Comparison of ENCODE assay signal across 10 mouse cellular contexts in the genomic region with DNA sequence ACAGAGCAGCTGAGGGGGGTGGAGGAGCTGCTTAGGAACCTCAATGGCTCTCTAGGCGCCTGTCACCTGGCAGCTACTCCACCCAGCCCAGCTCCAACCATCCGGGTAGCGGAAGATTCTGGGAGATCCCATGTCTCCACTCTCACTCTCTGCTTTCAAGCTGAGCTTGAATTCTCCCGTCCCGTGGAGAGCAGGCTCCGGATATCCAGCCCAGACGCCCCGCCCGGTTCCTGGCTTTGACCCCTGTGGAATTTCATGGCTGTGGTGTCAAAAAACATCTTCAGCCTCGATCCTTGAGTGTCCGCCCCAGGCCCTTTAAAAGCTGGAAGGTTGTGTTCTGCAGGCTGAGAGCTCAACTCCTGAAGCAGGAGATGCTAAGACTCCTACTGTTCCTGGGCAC. TPM values are rescaled to one million over a fixed set of nuclear protein-coding genes. Genes with fewer than 3 reads are reported as not detected.
A peak's percentile ranks its signal among the peaks of the same experiment; 100 is the strongest.
DNase-seq lines count a peak whose midpoint lies in the region; ATAC-seq and TF ChIP-seq lines count a peak whose summit lies in the region.
"Had no signal": no experiment of that assay in that cellular context is flagged by ENCODE, and none has a peak within 500 bp of the region (broad histone marks: within the 10 kb centered on the region; RNA-seq: fewer than 3 reads in every experiment).

No protein-coding gene starts in this region.

- TF ChIP-seq CTCF in intestine, postnatal 0 days (IDR thresholded peaks at IDR 0.05; ENCODE audit: low read depth) = no peak

- no peak overlapping the region for H3K27ac ChIP-seq in forebrain, embryonic 13.5 days
- H3K27ac ChIP-seq in forebrain, embryonic 11.5 days (ENCODE audit: low read depth, low read length) = no peak overlapping the region
- peak overlapping the region; percentile 19; the same call in 1 of the 2 replicates for H3K27ac ChIP-seq in brown adipose tissue, adult 24 weeks (replicated peaks; ENCODE audit: low read depth, low read length)
- H3K27ac ChIP-seq in intestine, postnatal 0 days (ENCODE audit: low read depth, low read length) = no peak overlapping the region

- H3K27me3 ChIP-seq in forebrain, embryonic 13.5 days = no peaks in the 10 kb centered on the region
- H3K27me3 ChIP-seq in forebrain, embryonic 11.5 days (ENCODE audit: control insufficient read depth, insufficient read depth, low read length) = no peaks in the 10 kb centered on the region
- no peaks in the 10 kb centered on the region for H3K27me3 ChIP-seq in intestine, postnatal 0 days (replicated peaks; ENCODE audit: control insufficient read depth, insufficient read depth, low read length)

- H3K9me3 ChIP-seq in forebrain, embryonic 13.5 days (replicated peaks) = no peaks in the 10 kb centered on the region
- no peaks in the 10 kb centered on the region for H3K9me3 ChIP-seq in forebrain, embryonic 11.5 days (ENCODE audit: control insufficient read depth, low read length)
- no peaks in the 10 kb centered on the region for H3K9me3 ChIP-seq in intestine, postnatal 0 days (ENCODE audit: control insufficient read depth)

- H3K9ac ChIP-seq in forebrain, embryonic 13.5 days = 0 out of 2 replicates have a peak overlapping the region, but pooled peaks have one; percentile 8
- no peak overlapping the region for H3K9ac ChIP-seq in forebrain, embryonic 11.5 days (ENCODE audit: low read length)
- no peak overlapping the region for H3K9ac ChIP-seq in intestine, postnatal 0 days (ENCODE audit: low read depth, low read length)

- DNase-seq in forebrain, embryonic 11.5 days (ENCODE audit: low spot score) = no peak
- DNase-seq in heart, adult 8-10 months (ENCODE audit: low spot score) = peak; percentile 78
- DNase-seq in kidney, postnatal 25 days = peak; percentile 57 to 66
- no peak for DNase-seq in spleen, adult 12 weeks (ENCODE audit: low spot score)
- no peak for DNase-seq in adrenal gland, postnatal 14 days
- DNase-seq: B cell, adult 2 months; cerebellum, postnatal 25 days had no signal

- H3K36me3 ChIP-seq in forebrain, embryonic 13.5 days (ENCODE audit: poor library complexity, severe bottlenecking) = peaks cover 9% of the 10 kb centered on the region; the same call in 1 of the 2 replicates
- no peaks in the 10 kb centered on the region for H3K36me3 ChIP-seq in forebrain, embryonic 11.5 days (ENCODE audit: control insufficient read depth, insufficient read depth, low read length)
- peaks cover 7% of the 10 kb centered on the region; the same call in 1 of the 2 replicates for H3K36me3 ChIP-seq in intestine, postnatal 0 days (ENCODE audit: control insufficient read depth, insufficient read depth)

- no peak overlapping the region for H3K4me2 ChIP-seq in forebrain, embryonic 13.5 days
- no peak overlapping the region for H3K4me2 ChIP-seq in forebrain, embryonic 11.5 days (ENCODE audit: low read depth, low read length, severe bottlenecking)
- no peak overlapping the region for H3K4me2 ChIP-seq in intestine, postnatal 0 days (replicated peaks; ENCODE audit: low read depth)

- H3K4me1 ChIP-seq in forebrain, embryonic 13.5 days = peaks cover 6% of the 10 kb centered on the region; the same call in 1 of the 2 replicates
- no peaks in the 10 kb centered on the region; the same call in 1 of the 2 replicates for H3K4me1 ChIP-seq in forebrain, embryonic 11.5 days (replicated peaks; ENCODE audit: control insufficient read depth, insufficient read depth, low read length)
- peaks cover 39% of the 10 kb centered on the region for H3K4me1 ChIP-seq in brown adipose tissue, adult 24 weeks (ENCODE audit: control insufficient read depth, insufficient read depth, insufficient read length, low read length)
- peaks cover 5% of the 10 kb centered on the region for H3K4me1 ChIP-seq in intestine, postnatal 0 days (replicated peaks; ENCODE audit: control insufficient read depth, insufficient read depth, low read length)

- 81% methylated on average over 11 of the region's 11 CpGs for WGBS in forebrain, embryonic 13.5 days
- 77% methylated on average over 11 of the region's 11 CpGs for WGBS in forebrain, embryonic 11.5 days
- WGBS in intestine, postnatal 0 days = 53% methylated on average over 11 of the region's 11 CpGs

- no peak overlapping the region for H3K4me3 ChIP-seq in forebrain, embryonic 13.5 days
- H3K4me3 ChIP-seq in forebrain, embryonic 11.5 days (ENCODE audit: low read depth, low read length) = no peak overlapping the region
- H3K4me3 ChIP-seq in brown adipose tissue, adult 24 weeks (ENCODE audit: insufficient read depth, low read depth, low read length) = 0 out of 2 replicates have a peak overlapping the region, but pooled peaks have one; percentile 1
- H3K4me3 ChIP-seq in intestine, postnatal 0 days (ENCODE audit: low read depth, low read length) = no peak overlapping the region

- no peak for ATAC-seq in forebrain, embryonic 13.5 days
- no peak for ATAC-seq in forebrain, embryonic 11.5 days (replicated peaks; ENCODE audit: low FRiP score)
- no peak for ATAC-seq in intestine, postnatal 0 days

RNA-seq across cellular contexts. Expression of gene Klhl26, which starts 10.0 kb away (rescaled TPM):
- polyA plus RNA-seq in forebrain, embryonic 13.5 days (2015; fragmentation: Nextera tagmentation; extraction: Ambion mirVana) = 15.3 and 16.4 TPM in 2 replicates
- 17.5 and 19.5 TPM in 2 replicates for polyA plus RNA-seq in forebrain, embryonic 11.5 days (2014; fragmentation: Nextera tagmentation; extraction: Ambion mirVana)
- polyA plus RNA-seq in brown adipose tissue, adult 24 weeks (2012; ENCODE audit: insufficient read depth, insufficient read length, missing spikeins) = 9.3 and 9.5 TPM in 2 replicates
- 1 to 10 TPM; 8.1 to 9.3 (median 8.4) TPM for total RNA-seq in heart, adult 8-10 months (2022)
- total RNA-seq in adrenal gland, postnatal 14 days (2021) = 15.7 and 16.3 TPM in 2 replicates
- polyA plus RNA-seq in intestine, postnatal 0 days (2015; fragmentation: Nextera tagmentation; extraction: Ambion mirVana) = 9.3 and 10.5 TPM in 2 replicates

RNA-seq across cellular contexts. Expression of gene Tmem59l, which starts 20.4 kb away (rescaled TPM):
- polyA plus RNA-seq in forebrain, embryonic 13.5 days (2015; fragmentation: Nextera tagmentation; extraction: Ambion mirVana) = 32.5 and 38.0 TPM in 2 replicates
- polyA plus RNA-seq in forebrain, embryonic 11.5 days (2014; fragmentation: Nextera tagmentation; extraction: Ambion mirVana) = 10.4 and 10.6 TPM in 2 replicates
- polyA plus RNA-seq in brown adipose tissue, adult 24 weeks (2012; ENCODE audit: insufficient read depth, insufficient read length, missing spikeins) = not detected in 2 replicates
- total RNA-seq in heart, adult 8-10 months (2022) = not detected
- total RNA-seq in adrenal gland, postnatal 14 days (2021) = 4.6 and 5.6 TPM in 2 replicates
- 2.3 and 2.4 TPM in 2 replicates for polyA plus RNA-seq in intestine, postnatal 0 days (2015; fragmentation: Nextera tagmentation; extraction: Ambion mirVana)

RNA-seq across cellular contexts. Expression of gene Crlf1, which starts 26.2 kb away (rescaled TPM):
- 0.86 and 0.92 TPM in 2 replicates for polyA plus RNA-seq in forebrain, embryonic 13.5 days (2015; fragmentation: Nextera tagmentation; extraction: Ambion mirVana)
- polyA plus RNA-seq in forebrain, embryonic 11.5 days (2014; fragmentation: Nextera tagmentation; extraction: Ambion mirVana) = 4.9 and 10.9 TPM in 2 replicates
- 1.3 TPM in 1 of 2 replicates, not detected in the other for polyA plus RNA-seq in brown adipose tissue, adult 24 weeks (2012; ENCODE audit: insufficient read depth, insufficient read length, missing spikeins)
- under 1 TPM in 2 of 4 experiments, not detected in 2; 0.57 to 0.97 TPM for total RNA-seq in heart, adult 8-10 months (2022)
- total RNA-seq in adrenal gland, postnatal 14 days (2021) = not detected in 2 replicates
- 0.61 and 0.81 TPM in 2 replicates for polyA plus RNA-seq in intestine, postnatal 0 days (2015; fragmentation: Nextera tagmentation; extraction: Ambion mirVana)

RNA-seq across cellular contexts. Expression of gene Crtc1, which starts 27.4 kb away (rescaled TPM):
- 23.4 and 28.2 TPM in 2 replicates for polyA plus RNA-seq in forebrain, embryonic 13.5 days (2015; fragmentation: Nextera tagmentation; extraction: Ambion mirVana)
- 16.3 and 18.1 TPM in 2 replicates for polyA plus RNA-seq in forebrain, embryonic 11.5 days (2014; fragmentation: Nextera tagmentation; extraction: Ambion mirVana)
- polyA plus RNA-seq in brown adipose tissue, adult 24 weeks (2012; ENCODE audit: insufficient read depth, insufficient read length, missing spikeins) = 3.0 and 4.5 TPM in 2 replicates
- 1 to 10 TPM; 7.5 to 9.8 (median 7.6) TPM for total RNA-seq in heart, adult 8-10 months (2022)
- total RNA-seq in adrenal gland, postnatal 14 days (2021) = 19.4 and 20.6 TPM in 2 replicates
- polyA plus RNA-seq in intestine, postnatal 0 days (2015; fragmentation: Nextera tagmentation; extraction: Ambion mirVana) = 8.1 and 9.2 TPM in 2 replicates

RNA-seq across cellular contexts. Expression of gene Rex1bd, which starts 39.8 kb away (rescaled TPM):
- 150 and 154 TPM in 2 replicates for polyA plus RNA-seq in forebrain, embryonic 13.5 days (2015; fragmentation: Nextera tagmentation; extraction: Ambion mirVana)
- 113 and 123 TPM in 2 replicates for polyA plus RNA-seq in forebrain, embryonic 11.5 days (2014; fragmentation: Nextera tagmentation; extraction: Ambion mirVana)
- polyA plus RNA-seq in brown adipose tissue, adult 24 weeks (2012; ENCODE audit: insufficient read depth, insufficient read length, missing spikeins) = 191 and 207 TPM in 2 replicates
- 100 to 1,000 TPM; 118 to 133 (median 124) TPM for total RNA-seq in heart, adult 8-10 months (2022)
- 116 and 123 TPM in 2 replicates for total RNA-seq in adrenal gland, postnatal 14 days (2021)
- polyA plus RNA-seq in intestine, postnatal 0 days (2015; fragmentation: Nextera tagmentation; extraction: Ambion mirVana) = 145 and 148 TPM in 2 replicates

Comparison
In these comparisons a context has a peak if more than half of its experiments do, and no peak if none do; other contexts are left out.
1. DNase-seq: peak in heart, adult 8-10 months (single experiment) and kidney, postnatal 25 days (2 of 2); none in forebrain, embryonic 11.5 days (single experiment), spleen, adult 12 weeks (single experiment) and adrenal gland, postnatal 14 days (single experiment).